Mouse (Mus musculus) adrenal gland, postnatal 25 days (tissue): Measurements from ENCODE around the gene Csnk1g2. TPM values are rescaled to one million over a fixed set of nuclear protein-coding genes. Genes with fewer than 3 reads are reported as not detected.

Experiments
- DNase-seq: peaks from one replicate; pipeline ENCODE4 v3.0.0; 2021; ENCODE audit warnings: mixed read lengths
- long read RNA-seq: library from polyadenylated mRNA; stranded (forward); transcript quantifications from one replicate; pipeline ENCODE4 v2.0.0, GENCODE M21; 2021
- total RNA-seq: library from RNA; stranded (reverse); gene quantifications from 2 replicates; pipeline ENCODE4 v1.2.3, GENCODE M21; 2021

Csnk1g2 gene
- 127 and 157 TPM in 2 replicates for total RNA-seq
- long read RNA-seq, transcript Csnk1g2-201 (11 exons, 2,348 nt), result major isoform, 27 of 195 reads
- long read RNA-seq, partial matches to known transcripts, result 11 of 195 reads
- long read RNA-seq, other reads (novel, unspliced or antisense), result 157 of 195 reads

GRCm38 (mm10) chr10:80622661-80623456 lies at the start of gene Csnk1g2:
TSS of gene Csnk1g2 (plus strand) at chr10:80622838.
- peak; percentile 46 for DNase-seq

GRCm38 (mm10) chr10:80573944-80574343 lies 48.7 kb upstream of the Csnk1g2 start:
- no peak for DNase-seq

GRCm38 (mm10) chr10:80574896-80575295 lies 47.7 kb upstream of the Csnk1g2 start:
- DNase-seq, result no peak

DNA sequence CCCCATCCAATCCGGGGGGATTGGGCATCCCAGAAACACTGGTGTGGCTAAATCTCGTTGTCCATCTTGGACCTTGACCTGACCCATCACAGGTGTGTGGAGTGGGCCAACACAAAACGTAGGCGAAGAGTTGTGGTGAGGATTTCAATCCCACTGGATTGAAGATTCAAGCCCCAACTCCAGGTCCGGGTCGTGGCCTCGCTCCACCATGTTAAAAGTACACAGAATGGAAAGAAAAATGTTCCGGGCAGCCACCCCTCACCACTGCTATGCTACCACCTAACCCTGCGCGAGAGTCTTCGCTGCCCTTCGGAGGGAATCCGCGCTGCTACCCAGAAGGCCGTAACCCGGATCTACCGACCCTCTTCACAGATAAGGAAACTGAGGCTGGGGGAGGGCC lies 46.7 kb upstream of the Csnk1g2 start:
- DNase-seq, result no peak

GRCm38 (mm10) chr10:80576351-80577194 lies 46.1 kb upstream of the Csnk1g2 start:
- DNase-seq, result peak; percentile 72

- DNase-seq, result peak; percentile 99
These were observed 45.2 kb upstream of the Csnk1g2 start, which contains the start of gene Klf16 for GRCm38 (mm10) chr10:80577195-80578130. TSS of gene Klf16 (minus strand) at chr10:80577321.

DNA sequence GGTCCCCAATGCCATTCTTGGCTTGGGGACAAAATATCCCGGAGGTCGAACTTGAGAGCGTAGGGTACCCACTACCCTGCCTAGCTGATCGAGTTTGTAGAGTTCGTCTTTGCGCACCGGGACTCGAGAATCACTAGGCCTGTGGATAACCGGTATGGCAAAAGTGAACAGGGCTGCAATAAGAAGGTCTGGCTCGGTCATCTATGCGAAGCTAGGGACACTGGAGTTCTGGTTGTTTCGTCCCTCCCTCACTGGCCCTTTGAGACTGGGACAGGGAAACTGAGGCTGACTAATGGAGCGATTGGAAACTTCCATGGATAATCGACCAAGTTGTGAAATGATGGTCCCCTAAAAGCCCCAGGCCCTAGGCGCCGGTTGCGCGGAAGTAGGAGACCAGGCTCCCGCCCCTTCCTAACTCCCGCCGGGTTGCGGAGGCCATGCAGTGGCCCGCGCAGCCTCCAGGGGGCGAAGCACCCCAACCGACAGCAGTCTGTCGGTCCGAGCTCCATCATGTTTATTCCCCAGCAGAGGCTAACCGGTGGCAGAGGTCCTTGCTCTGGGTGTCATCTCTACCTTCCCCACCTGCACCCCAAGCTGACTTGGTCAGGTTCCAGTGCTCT lies 44.4 kb upstream of the Csnk1g2 start:
- peak; percentile 87 for DNase-seq

- DNase-seq, result peak; percentile 51
These were observed 43.7 kb upstream of the Csnk1g2 start for GRCm38 (mm10) chr10:80578911-80579310.

- DNase-seq, result no peak
These were observed 39.6 kb upstream of the Csnk1g2 start for GRCm38 (mm10) chr10:80583047-80583446.

DNA sequence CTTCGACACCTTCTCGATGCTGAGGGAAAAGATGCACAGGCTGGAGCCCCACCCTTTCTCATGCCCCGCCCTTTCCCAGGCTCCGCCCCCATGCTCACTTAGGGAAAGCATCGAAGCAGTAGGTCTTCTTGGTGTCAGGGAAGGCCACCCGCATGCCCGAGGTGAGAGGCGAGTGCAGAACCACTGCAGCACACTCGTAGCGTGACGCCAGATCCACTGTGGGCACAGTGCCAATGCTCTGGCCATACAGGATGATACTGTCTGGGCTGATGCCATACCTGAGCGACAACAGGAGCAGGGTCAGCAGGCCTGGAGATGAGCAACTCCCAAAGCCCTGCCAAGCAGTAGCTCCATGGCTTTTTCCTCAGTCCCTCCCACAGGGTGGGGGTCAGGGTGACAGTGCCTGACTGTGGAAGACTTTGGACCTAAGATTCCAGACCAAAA lies 38.6 kb upstream of the Csnk1g2 start:
- no peak for DNase-seq

DNA sequence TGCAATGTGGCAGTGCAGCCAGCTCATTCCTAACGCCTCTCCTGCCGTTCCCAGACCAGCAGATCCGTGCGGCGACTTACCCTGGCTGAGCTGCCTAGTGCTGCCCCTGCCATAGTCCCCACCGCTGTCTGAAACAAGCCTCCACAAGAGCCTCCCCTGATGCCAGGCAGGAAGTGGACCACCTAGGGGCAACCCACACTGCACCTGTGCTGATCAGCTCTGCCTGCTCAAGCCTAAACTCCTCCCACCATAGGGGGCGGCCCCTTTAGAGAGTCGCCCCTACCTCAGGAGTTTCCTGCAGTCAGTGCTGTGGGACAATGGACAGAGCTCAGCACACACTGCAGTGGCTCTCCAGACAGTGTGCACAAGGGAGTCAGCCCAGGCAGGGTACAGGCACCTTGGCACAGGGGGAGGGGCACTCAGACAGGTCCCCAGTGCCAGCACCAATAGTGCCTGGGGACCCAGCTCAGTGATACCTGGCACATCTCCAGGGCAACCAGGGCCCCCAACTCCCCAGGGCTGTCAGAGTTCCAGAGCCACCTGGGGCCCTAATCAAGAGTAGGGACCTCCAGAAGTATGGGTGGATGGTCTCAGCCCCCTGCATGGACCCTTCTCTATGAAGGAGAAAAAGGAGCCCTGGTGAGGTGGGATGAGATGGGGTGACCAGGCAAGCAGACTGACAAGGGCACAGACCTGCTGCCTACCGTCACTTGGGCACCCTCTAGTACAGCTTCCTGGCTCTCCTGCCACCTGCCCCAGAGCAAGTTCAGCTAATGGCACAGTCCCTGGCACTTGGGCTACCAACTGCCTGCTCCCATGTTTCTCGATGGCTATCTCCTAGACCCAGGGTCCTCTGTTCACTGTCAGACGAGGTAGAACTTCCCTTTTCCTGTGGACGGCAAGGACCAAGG lies 37.7 kb upstream of the Csnk1g2 start:
- no peak for DNase-seq

DNA sequence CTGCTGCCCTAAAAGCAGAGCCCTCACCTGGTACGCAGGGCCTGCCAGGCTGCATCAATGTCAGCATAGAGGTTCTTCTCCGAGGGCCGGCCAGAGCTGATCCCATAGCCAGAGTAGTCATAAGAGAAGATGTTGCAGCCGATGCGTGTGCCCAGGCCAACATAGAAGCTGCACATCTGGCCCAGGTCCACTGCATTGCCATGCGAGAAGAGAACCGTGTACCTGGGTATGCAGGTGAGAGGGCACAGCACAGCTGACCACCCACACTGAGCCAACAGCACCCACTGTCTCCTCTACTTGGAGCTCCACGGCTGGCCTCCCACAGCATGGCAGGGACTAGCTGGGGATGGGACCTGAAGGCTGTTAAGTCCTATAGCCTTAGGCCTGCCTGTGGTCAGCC lies 37.1 kb upstream of the Csnk1g2 start:
- DNase-seq, result no peak

DNA sequence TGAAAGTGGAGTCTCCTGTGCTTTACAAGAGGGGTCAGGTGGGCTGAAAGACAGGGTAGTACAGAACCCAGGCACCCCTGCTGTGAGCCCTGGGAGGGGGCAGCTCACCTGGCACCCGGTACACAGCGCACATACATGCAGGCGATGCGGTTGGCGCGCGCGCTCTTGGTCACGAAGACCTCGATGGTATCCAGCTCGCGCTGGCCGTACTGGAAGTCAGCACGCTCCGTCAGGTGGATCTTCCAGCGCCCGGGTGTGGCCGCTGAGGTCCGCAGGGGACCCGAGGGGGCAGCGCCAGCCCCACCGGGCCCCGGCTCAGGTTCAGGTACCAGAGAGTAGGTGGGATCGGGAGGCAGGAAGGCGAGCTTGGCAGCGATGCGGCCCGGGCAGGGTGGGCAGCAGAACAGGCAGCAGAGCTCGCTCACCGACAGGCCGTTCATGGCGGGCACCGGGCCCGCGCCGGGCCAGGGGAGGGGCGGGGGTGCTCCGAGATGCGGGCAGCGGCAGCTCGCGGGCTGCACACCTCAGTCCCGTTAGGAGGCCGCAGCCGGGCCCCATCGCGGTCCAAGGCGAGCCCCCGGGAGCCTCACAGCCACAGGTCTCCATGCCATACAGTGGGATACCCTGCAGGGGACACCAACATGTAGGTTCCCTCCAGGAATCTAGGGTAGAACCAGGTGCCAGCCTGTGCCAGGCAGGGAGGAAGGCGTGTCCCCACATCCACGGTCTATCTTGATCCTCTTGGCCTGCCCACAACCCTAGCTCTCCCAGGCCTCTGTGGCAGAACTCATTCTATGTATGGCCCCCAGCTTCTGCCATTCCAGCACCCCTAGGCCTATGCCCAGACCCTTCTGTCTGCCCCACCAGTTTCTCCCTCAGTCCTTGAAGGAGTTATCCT lies 36.0 kb upstream of the Csnk1g2 start:
- no peak for DNase-seq

DNA sequence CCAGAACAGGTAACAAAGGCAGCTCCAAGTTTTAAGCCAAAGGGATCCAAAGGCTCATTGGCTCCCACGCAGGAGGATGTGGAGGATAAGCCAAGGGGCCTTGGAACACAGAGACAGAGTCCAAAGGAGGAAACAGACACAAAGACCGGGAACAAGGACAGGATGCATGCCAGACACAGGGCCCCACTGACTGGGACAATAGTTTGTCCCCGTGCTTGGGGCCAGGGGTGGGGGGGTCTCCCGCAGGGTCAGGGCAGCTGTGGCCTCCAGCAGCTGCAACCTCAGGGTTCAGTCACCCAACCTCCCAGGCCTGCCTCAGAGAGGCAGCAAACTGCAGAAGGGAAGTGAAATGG lies 35.4 kb upstream of the Csnk1g2 start:
- DNase-seq, result no peak

DNA sequence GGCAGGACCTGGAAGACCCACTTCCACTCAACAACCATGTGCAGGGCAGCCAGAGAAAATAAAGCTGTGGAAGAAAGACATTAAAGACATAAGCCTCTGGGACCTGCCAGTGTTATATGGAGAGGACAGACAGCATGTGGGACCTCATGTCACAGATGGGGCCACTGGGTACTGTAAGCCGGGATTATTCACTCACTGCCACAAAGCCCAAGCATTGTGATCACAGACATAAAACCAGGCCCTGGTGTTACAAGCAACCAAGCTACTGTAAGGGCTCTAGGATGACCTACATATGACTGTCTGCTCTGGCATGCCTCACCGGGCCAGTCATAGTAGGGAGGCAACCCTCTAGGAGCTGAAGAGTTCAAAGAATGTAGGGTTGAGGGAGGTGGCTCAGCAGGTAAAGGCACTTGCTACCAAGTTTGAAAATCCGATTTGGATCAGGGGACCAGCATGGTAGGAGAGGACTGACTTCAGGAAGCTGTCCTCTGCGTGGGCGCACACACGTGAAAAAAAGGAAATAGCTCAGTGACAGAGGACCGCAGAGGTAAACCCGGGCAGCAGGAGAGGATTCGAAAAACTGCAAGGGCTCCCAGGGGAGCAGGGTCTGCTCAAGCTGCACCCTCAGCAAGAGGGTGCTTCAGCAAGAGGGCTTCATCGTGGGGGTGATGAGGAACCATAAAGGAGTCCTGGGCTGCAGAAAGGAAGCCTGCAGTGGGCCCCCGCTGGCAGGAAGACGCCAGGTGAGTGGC lies 33.3 kb upstream of the Csnk1g2 start:
- no peak for DNase-seq

DNA sequence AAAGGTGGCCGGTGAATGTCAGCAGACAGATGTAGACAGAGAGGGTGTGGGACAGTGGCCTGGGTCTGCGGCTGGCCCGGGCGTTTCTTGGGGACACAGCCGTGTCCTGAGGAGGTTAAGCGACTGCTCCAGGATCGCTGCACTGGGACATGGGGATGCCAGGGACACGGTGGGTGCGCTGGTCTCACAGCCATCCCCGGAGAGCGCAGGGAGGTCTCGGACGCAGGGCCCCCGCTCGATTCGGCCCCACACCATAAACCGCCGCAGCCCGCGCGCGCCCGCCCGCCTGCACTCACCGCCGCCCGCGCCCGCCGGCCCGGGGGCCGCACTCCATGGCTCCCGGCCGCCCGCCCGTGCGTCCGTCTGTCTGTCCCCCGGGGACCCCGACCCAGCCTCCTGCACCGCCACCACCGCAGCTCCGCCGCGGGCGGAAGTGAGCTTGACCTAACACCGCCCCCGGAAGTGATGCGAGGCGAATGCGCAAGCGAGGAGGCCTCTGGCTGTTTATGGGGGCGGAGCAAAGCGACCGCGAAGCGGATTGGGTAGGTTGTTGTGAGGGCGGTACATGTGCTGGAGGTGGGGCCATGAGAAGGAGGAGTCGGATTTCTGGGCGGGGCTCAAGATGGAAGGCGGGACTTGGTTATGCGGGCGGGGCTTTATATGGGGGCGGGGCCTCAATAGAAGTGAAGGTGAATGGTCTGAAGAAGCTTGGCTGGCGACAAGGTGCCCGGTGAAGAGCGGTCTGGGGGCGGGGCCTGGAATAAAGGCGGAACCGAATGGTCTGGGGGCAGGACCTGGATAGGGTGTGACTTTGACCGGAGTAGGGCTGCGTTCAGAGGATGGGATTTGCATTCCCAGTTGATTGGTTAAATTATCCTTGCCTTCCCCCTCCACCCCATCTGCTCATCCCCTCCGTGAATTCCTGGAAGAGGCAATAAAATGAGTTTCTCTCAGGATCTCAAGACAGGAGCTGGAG lies 32.5 kb upstream of the Csnk1g2 start, which contains the start of gene Abhd17a:
Gene Abhd17a, minus strand, starts transcription at position 463 of the 976 bp plus-strand sequence.
- DNase-seq, result peak; percentile 97

DNA sequence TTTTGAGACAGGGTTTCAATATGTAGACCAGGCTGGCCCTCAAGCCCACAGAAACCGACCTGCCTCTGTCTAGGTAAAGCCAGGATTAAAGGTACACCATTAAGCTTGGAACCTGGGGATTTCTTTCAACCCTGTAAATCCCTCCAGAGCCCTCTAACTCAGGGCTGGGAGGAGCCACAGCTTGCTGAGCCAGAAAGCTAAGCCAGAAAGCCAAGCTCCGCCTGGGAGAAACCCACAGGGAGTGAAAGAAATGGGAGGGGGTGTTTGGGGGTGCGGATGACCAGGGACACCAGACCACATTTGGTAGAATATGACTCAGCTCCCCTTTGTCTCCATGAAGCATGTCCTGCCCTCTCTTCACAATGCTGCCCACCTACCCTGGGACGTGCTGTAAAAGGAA lies 26.3 kb upstream of the Csnk1g2 start:
- no peak for DNase-seq
